Mouse (Mus musculus) heart, postnatal 0 days (tissue): ENCODE data around the gene Arid5a.

Experiments
- CTCF ChIP-seq: IDR thresholded peaks from 2 replicates; pipeline ENCODE4 v1.5.1; 2016; ENCODE audit warnings: antibody characterized with exemption, control low read depth, low read depth
- EP300 ChIP-seq: IDR thresholded peaks from 2 replicates; pipeline ENCODE4 v1.6.1; 2016; ENCODE audit warnings: antibody characterized with exemption, low read depth

GRCm38 (mm10) chr1:36368969-36369645 is 61.6 kb downstream of the Arid5a start, which contains the start of gene Kansl3:
- TF ChIP-seq EP300 (peak; percentile 86; the same call in 1 of the 2 replicates), CTCF (no peak)
